Mouse (Mus musculus) ES-Bruce4 (cell line): Measurements from ENCODE around the gene Iqcn. TPM values are rescaled to one million over a fixed set of nuclear protein-coding genes. Genes with fewer than 3 reads are reported as not detected.
A peak's percentile ranks its signal among the peaks of the same experiment; 100 is the strongest.

Source experiments
- H3K27ac ChIP-seq: 2 replicates; pipeline ENCODE4 v1.5.1; 2012; ENCODE audit warnings: low read length, inconsistent platforms; ENCODE audit not compliant: insufficient read depth
- H3K27me3 ChIP-seq: 2 replicates; pipeline ENCODE4 v1.6.1; 2012; ENCODE audit warnings: mild to moderate bottlenecking, low read length, inconsistent platforms; ENCODE audit not compliant: control insufficient read depth, poor library complexity, insufficient read depth, severe bottlenecking
- H3K36me3 ChIP-seq: 2 replicates; pipeline ENCODE4 v1.6.1; 2012; ENCODE audit warnings: inconsistent platforms, mild to moderate bottlenecking, low read length, moderate library complexity; ENCODE audit not compliant: control insufficient read depth, poor library complexity, insufficient read depth, severe bottlenecking
- H3K4me1 ChIP-seq: one replicate; pipeline ENCODE4 v1.8.1; 2011; ENCODE audit warnings: low read length; ENCODE audit not compliant: control insufficient read depth, insufficient read depth
- H3K4me3 ChIP-seq: 2 replicates; pipeline ENCODE4 v1.5.1; 2011; ENCODE audit warnings: low read depth, mild to moderate bottlenecking, low read length
- H3K9ac ChIP-seq: 2 replicates; pipeline ENCODE4 v1.6.1; 2012; ENCODE audit warnings: low read depth, mild to moderate bottlenecking, inconsistent platforms; ENCODE audit not compliant: poor library complexity, severe bottlenecking
- H3K9me3 ChIP-seq: replicated peaks from 2 replicates; pipeline ENCODE4 v1.6.1; 2012; ENCODE audit warnings: mild to moderate bottlenecking, low read length, inconsistent platforms; ENCODE audit not compliant: control insufficient read depth, poor library complexity, insufficient read depth, severe bottlenecking
- CTCF ChIP-seq: IDR thresholded peaks from one replicate; pipeline ENCODE4 v1.8.1; 2011; ENCODE audit warnings: low read depth, low read length
- EP300 ChIP-seq: IDR thresholded peaks from 2 replicates; pipeline ENCODE4 v1.6.1; 2011; ENCODE audit warnings: low read depth, low read length; ENCODE audit not compliant: insufficient read depth
- POLR2A ChIP-seq: IDR thresholded peaks from one replicate; pipeline ENCODE4 v1.8.1; 2011; ENCODE audit warnings: low read length; ENCODE audit not compliant: insufficient read depth
- polyA plus RNA-seq: library from polyadenylated mRNA; stranded (reverse); fragments of >200 nt; gene quantifications from 2 replicates; pipeline ENCODE4 v1.2.4, GENCODE M21; 2011; ENCODE audit warnings: low read depth; ENCODE audit not compliant: missing spikeins, insufficient read depth, insufficient read length

The Iqcn gene
- polyA plus RNA-seq, 1 experiment = not detected

DNA sequence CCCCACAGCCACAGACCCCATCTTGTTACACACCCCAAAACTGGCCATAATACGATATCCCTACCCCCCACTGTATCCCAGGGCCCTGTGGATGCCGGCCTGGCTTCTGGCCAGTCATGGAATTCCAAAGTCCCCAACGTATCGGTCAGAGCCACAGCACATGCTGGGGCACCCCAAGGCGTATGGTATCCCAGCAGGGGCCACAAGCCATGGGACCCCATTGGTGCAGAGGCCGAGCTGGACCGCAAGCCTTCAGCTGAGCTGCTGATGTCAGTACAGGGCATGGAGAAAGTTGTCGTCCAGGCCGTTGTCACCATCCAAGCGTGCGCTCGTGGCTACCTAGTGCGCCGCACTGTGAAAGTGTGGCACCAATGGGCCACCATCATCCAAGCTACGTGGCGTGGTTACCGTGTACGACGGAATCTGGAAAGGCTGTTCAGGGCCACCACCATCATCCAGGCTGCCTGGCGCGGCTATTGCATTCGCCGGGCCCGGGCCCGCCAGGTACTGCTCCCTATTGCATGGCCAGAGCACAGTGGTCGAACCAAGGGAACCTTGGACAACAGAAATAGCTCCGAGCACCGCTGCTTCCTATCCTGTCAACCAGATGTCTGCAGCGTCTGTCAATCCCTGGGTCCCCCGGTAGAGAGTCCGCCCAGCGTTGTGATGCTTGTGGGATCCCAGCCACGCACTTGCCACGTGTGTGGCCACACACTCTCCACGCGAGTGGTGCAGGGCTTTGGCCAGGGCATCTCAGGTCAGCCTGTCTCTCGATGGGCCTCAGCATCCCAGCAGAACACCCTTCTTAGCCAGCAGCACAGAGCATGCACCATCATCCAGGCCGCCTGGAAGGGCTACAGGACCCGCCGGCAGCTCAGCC is 13.5 kb downstream of the Iqcn start:
- Histone ChIP-seq H3K9ac (peak overlapping the region; percentile 8; the same call in 1 of the 2 replicates), H3K4me3 (peak overlapping the region; percentile 17)
- TF ChIP-seq POLR2A (no peak), EP300 (no peak), CTCF (no peak)

DNA sequence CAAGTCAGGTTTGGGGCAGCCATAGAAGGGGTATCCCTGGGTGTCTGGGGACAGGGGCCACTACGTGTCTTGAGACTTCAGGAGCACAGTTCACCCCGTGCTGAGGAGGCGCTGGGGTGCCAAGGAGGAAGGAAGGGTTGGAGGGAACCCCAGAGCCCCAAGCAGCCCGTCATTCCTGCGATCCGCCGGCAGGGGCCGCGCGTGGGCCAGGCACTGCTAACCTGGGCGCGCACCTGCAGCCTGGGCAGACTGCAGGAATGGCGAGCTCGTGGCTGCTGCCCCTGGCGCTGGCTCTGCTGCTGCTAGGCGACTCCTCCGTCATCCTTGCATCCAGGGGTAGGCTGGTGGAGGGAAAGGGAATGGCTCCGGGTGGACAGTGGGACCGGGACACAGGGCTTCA is 15.0 kb downstream of the Iqcn start, which contains the start of gene Gm3336:
TSS of gene Gm3336 (plus strand) at position 247 of the 400 bp plus-strand sequence.
- Histone ChIP-seq H3K36me3 (no peaks in the 10 kb centered on the region), H3K27me3 (no peaks in the 10 kb centered on the region), H3K9ac (peak within 1 kb of the TSS; percentile 19; the same call in 1 of the 2 replicates), H3K9me3 (no peaks in the 10 kb centered on the region), H3K4me1 (no peaks in the 10 kb centered on the region), H3K4me3 (peak within 1 kb of the TSS; percentile 13), H3K27ac (no peak within 1 kb of the TSS)
- TF ChIP-seq CTCF (peak; percentile 81), EP300 (no peak)

More for the DNA sequence above, 13.5 kb downstream of the Iqcn start:
- Histone ChIP-seq H3K36me3 (no peaks in the 10 kb centered on the region), H3K9me3 (no peaks in the 10 kb centered on the region), H3K4me1 (no peaks in the 10 kb centered on the region), H3K27me3 (no peaks in the 10 kb centered on the region), H3K27ac (no peak overlapping the region)

DNA sequence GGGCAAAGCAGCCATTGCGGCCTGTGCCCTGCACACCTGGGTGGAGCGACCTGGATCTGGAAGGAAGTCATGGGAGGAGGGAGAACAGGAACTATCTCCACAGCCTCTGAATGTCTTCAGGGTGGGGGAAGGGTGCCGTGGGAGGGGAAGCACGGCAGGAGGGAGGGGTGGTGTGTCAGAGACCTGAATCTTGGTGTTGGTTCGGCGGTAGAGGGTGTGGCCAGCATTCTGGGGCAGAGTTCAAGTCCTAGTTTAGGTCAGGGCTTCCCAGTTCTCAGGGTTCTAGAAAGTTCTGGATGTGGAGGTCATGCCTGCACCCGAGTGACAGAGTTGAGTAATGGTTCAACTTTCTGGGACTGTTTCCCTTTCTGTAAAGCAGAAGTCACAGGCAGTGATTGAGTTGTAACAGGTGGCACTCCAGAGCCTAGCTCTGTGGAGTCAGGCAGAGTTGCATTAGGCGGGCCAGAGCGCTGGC is 16.6 kb downstream of the Iqcn start:
- H3K27ac ChIP-seq = no peak overlapping the region
- no peaks in the 10 kb centered on the region for H3K4me1 ChIP-seq
- no peak overlapping the region for H3K9ac ChIP-seq
- no peaks in the 10 kb centered on the region for H3K27me3 ChIP-seq
- H3K4me3 ChIP-seq = no peak overlapping the region
- no peaks in the 10 kb centered on the region for H3K36me3 ChIP-seq
- H3K9me3 ChIP-seq = no peaks in the 10 kb centered on the region
- TF ChIP-seq POLR2A = no peak
- TF ChIP-seq CTCF = no peak
- TF ChIP-seq EP300 = no peak

DNA sequence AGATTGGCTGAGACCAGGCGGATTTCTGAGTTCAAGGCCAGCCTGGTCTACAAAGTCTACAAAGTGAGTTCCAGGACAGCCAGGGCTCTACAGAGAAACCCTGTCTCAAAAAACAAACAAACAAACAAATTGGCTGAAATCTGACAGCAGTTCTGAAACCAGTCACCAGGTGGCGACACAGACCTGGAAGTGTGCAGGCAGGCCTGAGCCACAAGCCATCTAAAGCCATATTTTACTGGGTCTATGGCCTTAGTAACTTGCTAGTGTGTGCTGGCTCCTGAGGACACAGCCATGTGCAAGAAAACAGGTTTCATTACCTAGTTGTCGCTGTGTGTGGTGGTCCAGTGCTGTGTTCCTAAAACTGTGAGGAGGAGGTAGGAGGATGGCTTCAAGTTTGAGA is 17.5 kb downstream of the Iqcn start:
- Histone ChIP-seq H3K27me3 (no peaks in the 10 kb centered on the region), H3K4me3 (no peak overlapping the region), H3K4me1 (no peaks in the 10 kb centered on the region), H3K9ac (no peak overlapping the region), H3K27ac (no peak overlapping the region), H3K9me3 (no peaks in the 10 kb centered on the region), H3K36me3 (no peaks in the 10 kb centered on the region)
- TF ChIP-seq CTCF = peak; percentile 95
- TF ChIP-seq EP300 = no peak
- TF ChIP-seq POLR2A = no peak

DNA sequence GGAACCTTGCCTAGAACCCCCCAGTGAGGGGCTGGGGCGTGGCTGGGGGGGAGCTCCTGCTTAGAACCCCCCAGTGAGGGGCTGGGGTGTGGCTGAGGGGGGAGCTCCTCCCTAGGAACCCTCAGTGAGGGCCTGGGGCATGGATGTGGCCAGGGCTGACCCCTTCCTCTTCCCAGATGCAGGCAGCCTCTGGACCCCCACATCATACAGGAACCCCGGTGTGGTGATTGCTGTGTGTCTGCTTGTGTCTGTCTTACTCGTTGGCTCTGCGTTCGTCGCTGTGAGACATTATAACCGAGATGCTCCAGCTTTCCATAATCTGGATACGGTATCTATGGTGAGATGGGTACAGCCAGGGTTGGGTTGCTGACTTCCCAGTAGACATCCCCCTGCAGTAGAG is 18.3 kb downstream of the Iqcn start:
- no peaks in the 10 kb centered on the region for H3K36me3 ChIP-seq
- no peaks in the 10 kb centered on the region for H3K4me1 ChIP-seq
- H3K9ac ChIP-seq = no peak overlapping the region
- H3K27me3 ChIP-seq = no peaks in the 10 kb centered on the region
- H3K27ac ChIP-seq = no peak overlapping the region
- TF ChIP-seq CTCF = no peak
- no peak overlapping the region for H3K4me3 ChIP-seq
- no peaks in the 10 kb centered on the region for H3K9me3 ChIP-seq

GRCm38 (mm10) chr8:70723486-70724210 is 20.4 kb downstream of the Iqcn start, which contains the start of gene Pde4c:
Gene Pde4c, plus strand, starts transcription at chr8:70723720.
- Histone ChIP-seq H3K9ac (no peak within 1 kb of the TSS), H3K4me1 (no peaks in the 10 kb centered on the region), H3K36me3 (no peaks in the 10 kb centered on the region), H3K9me3 (no peaks in the 10 kb centered on the region), H3K27ac (no peak within 1 kb of the TSS), H3K27me3 (no peaks in the 10 kb centered on the region), H3K4me3 (peak within 1 kb of the TSS; percentile 2; the same call in 1 of the 2 replicates)
- TF ChIP-seq POLR2A (no peak), CTCF (no peak), EP300 (no peak)
